Mouse (Mus musculus) C2C12 (cell line): ENCODE measurements around the gene Lcp2.

ENCODE experiments used
- CTCF ChIP-seq: IDR thresholded peaks from one replicate; pipeline ENCODE4 v1.5.1; 2011; ENCODE audit not compliant: control insufficient read depth, insufficient read depth, insufficient read length
- MAX ChIP-seq: IDR thresholded peaks from one replicate; pipeline ENCODE4 v1.6.1; 2011; ENCODE audit warnings: mild to moderate bottlenecking, control low read depth
- MYOD1 ChIP-seq: IDR thresholded peaks from one replicate; pipeline ENCODE4 v1.6.1; 2011; ENCODE audit warnings: low read depth; ENCODE audit not compliant: control insufficient read depth, insufficient read length

DNA sequence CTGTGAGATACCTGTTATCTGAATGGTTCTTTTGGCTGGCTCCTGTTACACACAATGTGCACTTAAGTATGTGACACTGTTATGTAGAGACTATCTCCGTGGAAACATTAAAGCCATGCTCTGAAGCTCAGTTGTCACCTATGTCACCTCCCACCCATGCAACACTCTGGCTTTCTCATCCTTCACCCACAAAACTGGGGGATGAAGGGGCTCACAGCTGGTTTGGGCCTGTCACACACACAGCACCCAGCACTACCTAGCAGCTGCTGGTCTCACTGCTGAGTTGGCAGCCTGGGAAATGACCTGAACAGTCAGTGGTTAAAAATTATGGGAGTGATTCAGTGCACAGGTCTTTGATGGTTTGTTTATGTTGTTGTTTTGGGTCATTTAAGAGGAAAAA is 3.3 kb downstream of the Lcp2 start:
- TF ChIP-seq CTCF (no peak), MAX (no peak), MYOD1 (no peak)
